Mouse (Mus musculus): ENCODE data around the gene H2-M5. TPM values are rescaled to one million over a fixed set of nuclear protein-coding genes. Genes with fewer than 3 reads are reported as not detected.
A peak's percentile ranks its signal among the peaks of the same experiment; 100 is the strongest.

Gene H2-M5
- total and polyA plus RNA-seq, 2 experiments from 2014 or later: 1.9 to 2.5 TPM

DNA sequence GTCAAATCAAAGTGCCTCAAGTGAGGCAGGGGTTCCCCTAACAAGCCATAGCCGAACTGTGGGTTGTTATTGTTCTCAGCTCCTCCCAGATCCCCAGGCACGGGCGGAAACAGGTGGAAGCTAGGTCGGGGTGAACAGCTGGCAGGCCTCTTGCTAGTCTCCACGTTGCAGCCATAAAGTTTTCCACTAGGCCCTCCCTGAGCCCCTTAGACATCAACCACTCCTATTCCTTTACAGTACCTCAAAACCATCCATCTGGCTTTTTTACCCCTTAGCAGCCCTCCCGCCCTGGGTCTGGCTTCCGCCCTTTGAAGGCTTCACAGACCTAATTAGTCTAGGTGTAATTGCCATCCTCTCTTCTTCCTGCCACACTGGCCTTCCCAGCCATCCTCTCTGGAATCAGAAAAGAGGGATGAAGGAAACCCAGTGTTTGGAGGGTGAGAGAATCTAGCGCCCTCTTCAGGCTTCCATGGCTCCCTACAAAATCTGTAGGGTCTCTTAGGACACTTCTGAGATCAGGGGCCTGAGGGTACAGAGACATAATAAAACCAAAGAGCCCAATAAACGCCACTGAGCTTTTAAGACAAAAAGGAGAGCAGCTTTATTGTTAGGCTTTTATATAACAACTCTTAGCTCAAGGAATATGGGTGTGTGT, 45.1 kb downstream of the H2-M5 start:
- peaks cover 19% of the 10 kb centered on the region for H3K4me1 ChIP-seq (ENCODE audit: insufficient read depth, low read length)
- no peak overlapping the region for H3K4me3 ChIP-seq (ENCODE audit: low read length)
- no peak overlapping the region for H3K27ac ChIP-seq
- H3K4me2 ChIP-seq (ENCODE audit: low read depth, low read length): no peak overlapping the region
- TF ChIP-seq CTCF (IDR thresholded peaks at IDR 0.05; ENCODE audit: low read depth): peak; percentile 38
- 35% methylated on average over 9 of the region's 9 CpGs for WGBS
- H3K27me3 ChIP-seq (ENCODE audit: insufficient read depth, low read length): peaks cover 6% of the 10 kb centered on the region; the same call in 1 of the 2 replicates
- peak; percentile 23 for DNase-seq (ENCODE audit: low spot score)
- no peak for ATAC-seq
- H3K9me3 ChIP-seq (ENCODE audit: low read length): no peaks in the 10 kb centered on the region
- H3K9ac ChIP-seq (replicated peaks; ENCODE audit: low read length): no peak overlapping the region
- peaks cover 5% of the 10 kb centered on the region for H3K36me3 ChIP-seq (ENCODE audit: insufficient read depth, low read length)

DNA sequence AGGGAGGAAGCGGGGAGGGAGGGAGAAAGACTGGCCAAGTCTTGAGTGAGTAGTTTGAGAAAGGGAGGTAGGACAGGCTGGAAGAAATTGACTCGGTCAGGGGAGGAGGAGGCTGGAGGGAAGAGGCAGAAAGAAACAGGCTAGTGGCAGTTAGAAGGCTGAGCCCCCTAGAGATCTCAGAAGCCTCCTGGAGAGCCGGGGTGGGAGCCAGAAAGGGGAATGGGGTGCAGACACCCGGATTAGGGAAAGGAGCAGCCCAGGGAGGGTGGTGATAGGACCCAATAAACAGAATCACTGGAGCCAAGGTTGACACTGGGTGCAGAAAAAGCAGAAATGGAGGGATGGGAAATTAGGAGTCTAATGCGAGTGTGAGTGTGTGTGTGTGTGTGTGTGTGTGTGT, 45.6 kb downstream of the H2-M5 start:
- no peak overlapping the region for H3K27ac ChIP-seq
- peak overlapping the region; percentile 39 for H3K4me3 ChIP-seq (ENCODE audit: low read length)
- no peaks in the 10 kb centered on the region for H3K9me3 ChIP-seq (ENCODE audit: low read length)
- TF ChIP-seq CTCF (IDR thresholded peaks at IDR 0.05; ENCODE audit: low read depth): no peak
- WGBS: 31% methylated on average over 5 of the region's 5 CpGs
- H3K36me3 ChIP-seq (ENCODE audit: insufficient read depth, low read length): no peaks in the 10 kb centered on the region
- peaks cover 6% of the 10 kb centered on the region; the same call in 1 of the 2 replicates for H3K27me3 ChIP-seq (ENCODE audit: insufficient read depth, low read length)
- peaks cover 19% of the 10 kb centered on the region for H3K4me1 ChIP-seq (ENCODE audit: insufficient read depth, low read length)
- DNase-seq (ENCODE audit: low spot score) (no peak), ATAC-seq (no peak)
- peak overlapping the region; percentile 67 for H3K4me2 ChIP-seq (ENCODE audit: low read depth, low read length)
- no peak overlapping the region; the same call in 1 of the 2 replicates for H3K9ac ChIP-seq (replicated peaks; ENCODE audit: low read length)

DNA sequence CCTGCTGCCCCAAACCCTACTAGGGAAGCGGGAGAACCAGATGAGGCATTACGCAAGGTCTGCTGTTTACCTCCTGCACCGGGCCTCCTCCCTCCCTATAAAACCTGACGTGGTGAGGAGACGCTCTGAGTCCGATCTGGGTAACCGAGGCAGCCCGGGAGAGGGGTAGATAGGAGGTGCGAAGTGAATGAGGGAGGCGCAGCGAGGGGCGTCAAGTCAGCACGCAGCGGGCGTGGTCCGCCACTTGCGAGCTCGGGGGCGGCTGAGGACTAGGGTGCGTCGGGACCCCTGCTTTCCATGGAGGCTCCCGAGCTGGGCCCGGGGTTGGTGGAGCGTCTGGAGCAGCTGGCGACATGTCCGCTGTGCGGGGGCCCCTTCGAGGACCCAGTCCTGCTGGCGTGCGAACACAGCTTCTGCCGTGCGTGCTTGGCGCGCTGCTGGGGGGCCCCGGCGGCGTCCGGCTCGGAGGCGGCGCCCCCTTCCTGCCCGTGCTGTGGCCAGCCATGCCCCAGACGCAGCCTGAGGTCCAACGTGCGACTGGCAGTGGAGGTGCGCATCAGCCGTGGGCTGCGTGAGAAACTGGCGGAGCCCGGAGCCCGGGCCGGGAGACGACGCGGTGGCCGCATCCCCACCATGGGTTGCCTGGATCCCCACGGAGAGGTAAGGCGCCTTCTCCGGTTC, 46.4 kb downstream of the H2-M5 start, which contains the start of gene Rnf39:
Gene Rnf39, plus strand, starts transcription at position 128 of the 681 bp plus-strand sequence.
- DNase-seq (ENCODE audit: low spot score) (no peak), ATAC-seq (no peak)
- no peak for TF ChIP-seq CTCF (IDR thresholded peaks at IDR 0.05; ENCODE audit: low read depth)
- H3K27me3 ChIP-seq (ENCODE audit: insufficient read depth, low read length): peaks cover 6% of the 10 kb centered on the region; the same call in 1 of the 2 replicates
- peak within 1 kb of the TSS; percentile 39 for H3K4me3 ChIP-seq (ENCODE audit: low read length)
- peak within 1 kb of the TSS; percentile 51 for H3K9ac ChIP-seq (replicated peaks; ENCODE audit: low read length)
- peak within 1 kb of the TSS; percentile 67 for H3K4me2 ChIP-seq (ENCODE audit: low read depth, low read length)
- WGBS: 4% methylated on average over 58 of the region's 59 CpGs
- no peaks in the 10 kb centered on the region for H3K9me3 ChIP-seq (ENCODE audit: low read length)
- no peak within 1 kb of the TSS for H3K27ac ChIP-seq
- H3K36me3 ChIP-seq (ENCODE audit: insufficient read depth, low read length): no peaks in the 10 kb centered on the region
- H3K4me1 ChIP-seq (ENCODE audit: insufficient read depth, low read length): peaks cover 19% of the 10 kb centered on the region

DNA sequence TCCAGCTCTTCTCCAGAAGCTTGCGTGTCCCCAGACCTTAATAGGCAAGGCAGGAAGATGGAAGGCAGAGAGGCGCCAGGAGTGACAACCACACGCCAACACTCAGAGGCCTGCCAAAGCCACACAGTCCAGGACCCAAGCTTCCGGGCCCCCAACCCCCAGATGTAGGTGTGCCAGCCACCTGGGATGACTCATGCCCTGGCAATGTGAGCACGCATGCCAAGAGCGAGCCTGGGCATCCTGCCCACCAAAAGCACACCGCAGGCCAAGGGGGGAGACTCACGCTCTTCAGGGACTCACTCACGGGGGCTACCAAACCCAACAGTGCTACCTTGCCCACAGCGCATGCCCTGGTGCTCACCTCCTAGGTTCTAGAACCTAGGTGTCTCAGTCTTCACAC, 46.9 kb downstream of the H2-M5 start:
- Histone ChIP-seq H3K4me1 (ENCODE audit: insufficient read depth, low read length) (peaks cover 17% of the 10 kb centered on the region), H3K27ac (no peak overlapping the region), H3K27me3 (ENCODE audit: insufficient read depth, low read length) (peaks cover 6% of the 10 kb centered on the region; the same call in 1 of the 2 replicates), H3K9me3 (ENCODE audit: low read length) (no peaks in the 10 kb centered on the region), H3K36me3 (ENCODE audit: insufficient read depth, low read length) (no peaks in the 10 kb centered on the region), H3K4me3 (ENCODE audit: low read length) (peak overlapping the region; percentile 39), H3K9ac (replicated peaks; ENCODE audit: low read length) (no peak overlapping the region), H3K4me2 (ENCODE audit: low read depth, low read length) (peak overlapping the region; percentile 67)
- no peak for TF ChIP-seq CTCF (IDR thresholded peaks at IDR 0.05; ENCODE audit: low read depth)
- ATAC-seq (no peak), DNase-seq (ENCODE audit: low spot score) (no peak)
- 45% methylated on average over 10 of the region's 10 CpGs for WGBS

GRCm38 (mm10) chr17:36938056-36938455, 51.3 kb downstream of the H2-M5 start:
- WGBS: 90% methylated on average over 2 of the region's 2 CpGs
- Histone ChIP-seq H3K4me3 (ENCODE audit: low read length) (no peak overlapping the region), H3K4me1 (ENCODE audit: insufficient read depth, low read length) (peaks cover 6% of the 10 kb centered on the region; the same call in 1 of the 2 replicates), H3K9me3 (ENCODE audit: low read length) (no peaks in the 10 kb centered on the region), H3K4me2 (ENCODE audit: low read depth, low read length) (no peak overlapping the region), H3K36me3 (ENCODE audit: insufficient read depth, low read length) (no peaks in the 10 kb centered on the region), H3K9ac (replicated peaks; ENCODE audit: low read length) (no peak overlapping the region), H3K27ac (no peak overlapping the region), H3K27me3 (ENCODE audit: insufficient read depth, low read length) (peaks cover 6% of the 10 kb centered on the region; the same call in 1 of the 2 replicates)
- DNase-seq (ENCODE audit: low spot score): no peak
- TF ChIP-seq CTCF (IDR thresholded peaks at IDR 0.05; ENCODE audit: low read depth): no peak
- ATAC-seq: no peak

Other genes starting within 250 kb of the H2-M5 start
- gene H2-M10.5, start 216.6 kb downstream of the H2-M5 start, total RNA-seq (2014; rRNA removed): not detected in 2 replicates
- not detected in 2 replicates for gene H2-M10.5, start 216.6 kb downstream of the H2-M5 start, polyA plus RNA-seq (2015; fragmentation: Nextera tagmentation; extraction: Ambion mirVana)
- gene H2-M10.6, start 177.4 kb downstream of the H2-M5 start, total RNA-seq (2014; rRNA removed): not detected in 2 replicates
- not detected in 2 replicates for gene H2-M10.6, start 177.4 kb downstream of the H2-M5 start, polyA plus RNA-seq (2015; fragmentation: Nextera tagmentation; extraction: Ambion mirVana)
- 21.6 and 27.9 TPM in 2 replicates for gene Trim26, start 152.4 kb downstream of the H2-M5 start, total RNA-seq (2014; rRNA removed)
- gene Trim26, start 152.4 kb downstream of the H2-M5 start, polyA plus RNA-seq (2015; fragmentation: Nextera tagmentation; extraction: Ambion mirVana): 46.7 and 50.6 TPM in 2 replicates
- gene Trim15, start 122.3 kb downstream of the H2-M5 start, total RNA-seq (2014; rRNA removed): 0.47 TPM in 1 of 2 replicates, not detected in the other
- gene Trim15, start 122.3 kb downstream of the H2-M5 start, polyA plus RNA-seq (2015; fragmentation: Nextera tagmentation; extraction: Ambion mirVana): 0.40 and 0.66 TPM in 2 replicates
- gene Trim10, start 120.0 kb downstream of the H2-M5 start, total RNA-seq (2014; rRNA removed): 0.11 TPM in 1 of 2 replicates, not detected in the other
- 0.19 and 0.23 TPM in 2 replicates for gene Trim10, start 120.0 kb downstream of the H2-M5 start, polyA plus RNA-seq (2015; fragmentation: Nextera tagmentation; extraction: Ambion mirVana)
- not detected in 2 replicates for gene Trim40, start 99.4 kb downstream of the H2-M5 start, total RNA-seq (2014; rRNA removed)
- gene Trim40, start 99.4 kb downstream of the H2-M5 start, polyA plus RNA-seq (2015; fragmentation: Nextera tagmentation; extraction: Ambion mirVana): 0.13 TPM in 1 of 2 replicates, not detected in the other
- gene Trim31, start 91.4 kb downstream of the H2-M5 start, total RNA-seq (2014; rRNA removed): not detected in 2 replicates
- gene Trim31, start 91.4 kb downstream of the H2-M5 start, polyA plus RNA-seq (2015; fragmentation: Nextera tagmentation; extraction: Ambion mirVana): not detected in 2 replicates
- 4.2 and 6.1 TPM in 2 replicates for gene Rnf39, start 46.6 kb downstream of the H2-M5 start, total RNA-seq (2014; rRNA removed)
- gene Rnf39, start 46.6 kb downstream of the H2-M5 start, polyA plus RNA-seq (2015; fragmentation: Nextera tagmentation; extraction: Ambion mirVana): 2.5 and 3.6 TPM in 2 replicates
- gene Ppp1r11, start 37.8 kb downstream of the H2-M5 start, total RNA-seq (2014; rRNA removed): 28.4 and 28.5 TPM in 2 replicates
- 143 and 145 TPM in 2 replicates for gene Ppp1r11, start 37.8 kb downstream of the H2-M5 start, polyA plus RNA-seq (2015; fragmentation: Nextera tagmentation; extraction: Ambion mirVana)
- 45.0 and 52.7 TPM in 2 replicates for gene Znrd1, start 31.0 kb downstream of the H2-M5 start, total RNA-seq (2014; rRNA removed)
- 49.3 and 51.2 TPM in 2 replicates for gene Znrd1, start 31.0 kb downstream of the H2-M5 start, polyA plus RNA-seq (2015; fragmentation: Nextera tagmentation; extraction: Ambion mirVana)
- gene Znrd1as, start 30.9 kb downstream of the H2-M5 start, total RNA-seq (2014; rRNA removed): 1.3 and 3.2 TPM in 2 replicates
- 3.4 and 4.0 TPM in 2 replicates for gene Znrd1as, start 30.9 kb downstream of the H2-M5 start, polyA plus RNA-seq (2015; fragmentation: Nextera tagmentation; extraction: Ambion mirVana)
- gene 2410137M14Rik, start 8.3 kb downstream of the H2-M5 start, total RNA-seq (2014; rRNA removed): not detected in 2 replicates
- 0.23 and 0.26 TPM in 2 replicates for gene 2410137M14Rik, start 8.3 kb downstream of the H2-M5 start, polyA plus RNA-seq (2015; fragmentation: Nextera tagmentation; extraction: Ambion mirVana)
- gene Zfp57, start 11.6 kb upstream of the H2-M5 start, total RNA-seq (2014; rRNA removed): 118 and 137 TPM in 2 replicates
- 118 and 129 TPM in 2 replicates for gene Zfp57, start 11.6 kb upstream of the H2-M5 start, polyA plus RNA-seq (2015; fragmentation: Nextera tagmentation; extraction: Ambion mirVana)
- 0.52 TPM in 1 of 2 replicates, not detected in the other for gene Mog, start 33.9 kb upstream of the H2-M5 start, total RNA-seq (2014; rRNA removed)
- 1.5 and 1.7 TPM in 2 replicates for gene Mog, start 33.9 kb upstream of the H2-M5 start, polyA plus RNA-seq (2015; fragmentation: Nextera tagmentation; extraction: Ambion mirVana)
- gene Gabbr1, start 56.4 kb upstream of the H2-M5 start, total RNA-seq (2014; rRNA removed): 519 and 527 TPM in 2 replicates
- gene Gabbr1, start 56.4 kb upstream of the H2-M5 start, polyA plus RNA-seq (2015; fragmentation: Nextera tagmentation; extraction: Ambion mirVana): 93.4 and 98.3 TPM in 2 replicates
- not detected in 2 replicates for gene Olfr90, start 99.0 kb upstream of the H2-M5 start, total RNA-seq (2014; rRNA removed)
- not detected in 2 replicates for gene Olfr90, start 99.0 kb upstream of the H2-M5 start, polyA plus RNA-seq (2015; fragmentation: Nextera tagmentation; extraction: Ambion mirVana)
- not detected in 2 replicates for gene Olfr91, start 108.7 kb upstream of the H2-M5 start, total RNA-seq (2014; rRNA removed)
- 0.06 TPM in 1 of 2 replicates, not detected in the other for gene Olfr91, start 108.7 kb upstream of the H2-M5 start, polyA plus RNA-seq (2015; fragmentation: Nextera tagmentation; extraction: Ambion mirVana)
- not detected in 2 replicates for gene Olfr92, start 130.6 kb upstream of the H2-M5 start, total RNA-seq (2014; rRNA removed)
- not detected in 2 replicates for gene Olfr92, start 130.6 kb upstream of the H2-M5 start, polyA plus RNA-seq (2015; fragmentation: Nextera tagmentation; extraction: Ambion mirVana)
- not detected in 2 replicates for gene Olfr93, start 172.0 kb upstream of the H2-M5 start, total RNA-seq (2014; rRNA removed)
- gene Olfr93, start 172.0 kb upstream of the H2-M5 start, polyA plus RNA-seq (2015; fragmentation: Nextera tagmentation; extraction: Ambion mirVana): not detected in 2 replicates
- gene Ubd, start 204.4 kb upstream of the H2-M5 start, total RNA-seq (2014; rRNA removed): not detected in 2 replicates
- gene Ubd, start 204.4 kb upstream of the H2-M5 start, polyA plus RNA-seq (2015; fragmentation: Nextera tagmentation; extraction: Ambion mirVana): not detected in 2 replicates
- 0.58 and 1.3 TPM in 2 replicates for gene Olfr94, start 211.5 kb upstream of the H2-M5 start, total RNA-seq (2014; rRNA removed)
- 0.14 TPM in 1 of 2 replicates, not detected in the other for gene Olfr94, start 211.5 kb upstream of the H2-M5 start, polyA plus RNA-seq (2015; fragmentation: Nextera tagmentation; extraction: Ambion mirVana)
- 0.37 TPM in 1 of 2 replicates, not detected in the other for gene Olfr95, start 223.6 kb upstream of the H2-M5 start, total RNA-seq (2014; rRNA removed)
- gene Olfr95, start 223.6 kb upstream of the H2-M5 start, polyA plus RNA-seq (2015; fragmentation: Nextera tagmentation; extraction: Ambion mirVana): 0.03 and 0.04 TPM in 2 replicates
- gene Olfr96, start 230.6 kb upstream of the H2-M5 start, total RNA-seq (2014; rRNA removed): not detected in 2 replicates
- not detected in 2 replicates for gene Olfr96, start 230.6 kb upstream of the H2-M5 start, polyA plus RNA-seq (2015; fragmentation: Nextera tagmentation; extraction: Ambion mirVana)
- gene Olfr97, start 247.8 kb upstream of the H2-M5 start, total RNA-seq (2014; rRNA removed): not detected in 2 replicates
- not detected in 2 replicates for gene Olfr97, start 247.8 kb upstream of the H2-M5 start, polyA plus RNA-seq (2015; fragmentation: Nextera tagmentation; extraction: Ambion mirVana)